Mouse (Mus musculus): ENCODE measurements around the gene Fam71f2.

The Fam71f2 gene

DNA sequence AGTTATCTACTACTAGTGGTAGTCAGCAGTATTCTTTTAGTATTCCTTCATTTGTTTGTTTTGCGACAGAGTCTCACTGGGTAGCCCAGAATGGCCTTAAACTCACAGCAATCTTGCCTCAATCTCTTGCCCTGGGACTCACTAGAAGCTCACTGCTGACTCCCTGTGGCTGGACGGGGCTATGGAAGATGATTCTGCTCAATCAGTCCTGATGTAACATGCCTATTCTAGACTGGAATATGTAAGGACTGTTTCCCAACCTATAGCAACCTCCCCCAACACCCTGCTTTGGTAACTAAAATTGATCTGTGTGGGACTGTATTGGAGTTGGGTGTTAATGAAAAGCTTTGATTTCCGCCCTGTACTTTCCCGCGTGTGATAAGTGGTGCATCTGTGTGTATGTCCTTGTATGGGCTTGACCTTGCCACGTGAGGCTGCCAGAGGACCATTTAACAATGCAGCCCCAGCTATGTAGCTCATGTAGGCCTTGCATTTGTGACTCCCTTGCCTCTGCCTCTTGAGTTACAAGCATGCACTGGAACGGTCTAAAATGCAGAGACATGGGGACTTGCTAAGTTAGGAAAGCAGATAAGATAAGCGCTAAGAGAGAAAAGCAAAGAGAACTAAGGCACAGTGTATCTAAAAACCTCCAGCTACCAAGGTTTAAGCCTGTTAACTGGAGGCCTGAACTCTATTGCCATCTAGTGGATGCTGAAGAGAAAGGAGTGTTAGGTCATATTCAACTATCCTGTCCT is 703 bp upstream of the Fam71f2 start:
- DNase-seq: peak; percentile 59

DNA sequence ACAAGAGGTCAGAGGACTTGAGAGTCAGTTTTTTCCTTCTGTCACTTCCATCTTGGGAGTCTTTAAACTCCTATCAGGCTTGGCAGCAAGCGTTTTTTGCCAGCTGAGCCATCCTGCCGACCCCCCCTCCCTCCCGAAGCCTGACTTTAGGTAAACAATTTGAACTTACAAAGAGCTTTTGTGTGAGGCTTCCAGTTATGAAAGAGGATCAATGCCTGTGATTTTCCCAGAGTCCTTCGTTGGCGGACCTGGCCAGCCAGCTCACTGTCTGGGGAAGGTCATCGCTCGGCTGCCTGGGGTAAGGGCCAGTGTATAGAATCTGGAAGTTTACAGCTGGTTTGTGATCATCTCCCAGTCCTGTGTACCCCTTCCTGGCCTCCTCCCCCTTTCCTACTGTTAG is 1.3 kb downstream of the Fam71f2 start:
- DNase-seq: no peak

DNA sequence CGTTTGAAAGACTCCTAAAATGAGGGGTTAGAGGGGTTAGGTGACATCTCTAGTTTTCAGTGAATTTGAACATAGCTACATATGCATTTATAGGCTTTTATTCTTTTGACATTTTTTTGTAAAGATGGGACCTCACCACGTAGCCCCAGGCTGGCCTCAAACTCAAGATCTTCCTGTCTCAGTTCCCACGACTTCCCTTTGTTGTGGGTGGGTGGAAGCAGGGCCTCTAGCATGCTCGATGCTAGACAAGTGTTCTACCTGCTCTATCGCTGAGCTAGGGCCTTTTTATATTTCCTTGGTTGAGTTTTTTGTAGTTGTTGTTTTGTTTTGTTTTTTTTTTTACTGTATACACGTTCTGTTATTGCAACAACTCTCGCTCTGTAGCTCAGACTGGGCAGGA is 7.5 kb downstream of the Fam71f2 start:
- no peak for DNase-seq

DNA sequence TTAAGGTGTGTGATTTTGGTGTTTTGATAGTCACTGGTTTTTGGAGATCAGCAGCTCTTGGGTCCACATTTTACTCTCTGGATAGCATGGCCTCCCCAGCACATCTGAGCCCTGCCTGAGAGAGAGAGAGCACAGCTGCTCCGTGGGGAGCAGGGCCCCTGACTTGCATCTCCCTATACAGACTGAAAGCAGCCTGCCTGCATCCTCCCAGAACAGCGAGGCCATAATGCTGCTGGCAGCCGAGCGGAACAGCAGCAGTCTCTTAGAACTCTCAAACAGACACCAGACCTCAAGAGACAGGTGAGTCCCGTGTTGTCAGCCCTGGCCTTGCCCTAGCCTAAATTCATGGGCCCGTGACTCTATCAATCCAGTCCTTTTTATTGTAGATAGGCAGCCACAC is 8.1 kb downstream of the Fam71f2 start:
- DNase-seq: no peak

DNA sequence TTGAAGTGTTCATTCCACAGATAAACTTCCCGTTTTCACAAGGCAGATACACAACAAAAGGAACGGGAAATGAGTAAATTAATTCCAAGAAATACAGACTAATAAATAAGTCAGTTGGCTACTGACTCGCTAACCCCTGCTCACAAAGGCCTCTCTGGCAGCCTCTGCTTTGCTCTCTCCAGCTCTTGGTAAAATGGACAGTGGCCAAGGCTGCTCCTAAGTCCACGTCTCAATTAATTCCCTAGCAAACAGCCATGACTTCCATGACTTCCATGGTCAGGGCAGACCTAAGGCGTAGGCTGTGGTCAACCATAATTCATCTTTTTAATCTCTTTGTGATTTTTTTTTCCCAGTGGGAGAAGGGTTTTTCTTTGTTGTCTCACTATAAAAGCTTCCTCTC is 8.6 kb downstream of the Fam71f2 start:
- peak; percentile 64 for DNase-seq

DNA sequence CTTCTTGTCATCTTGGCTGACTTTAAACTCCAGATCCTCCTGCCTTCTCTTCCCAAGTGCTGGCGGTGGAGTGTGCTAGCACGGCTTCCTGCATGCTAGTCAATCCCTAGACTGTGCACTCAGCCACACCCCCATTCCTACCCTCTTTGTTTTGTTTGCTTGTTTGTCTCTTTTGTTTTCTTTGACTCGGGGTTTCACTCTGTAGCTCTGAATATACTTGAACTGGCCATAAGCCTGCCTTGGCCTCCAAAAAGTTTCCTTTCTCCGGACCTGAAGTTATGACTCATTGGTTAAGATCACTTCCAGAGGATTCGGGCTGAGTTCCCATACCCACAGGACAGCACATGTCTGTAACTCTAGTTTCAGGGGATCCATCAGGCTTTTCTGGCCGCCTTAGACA is 9.3 kb downstream of the Fam71f2 start:
- DNase-seq: no peak

DNA sequence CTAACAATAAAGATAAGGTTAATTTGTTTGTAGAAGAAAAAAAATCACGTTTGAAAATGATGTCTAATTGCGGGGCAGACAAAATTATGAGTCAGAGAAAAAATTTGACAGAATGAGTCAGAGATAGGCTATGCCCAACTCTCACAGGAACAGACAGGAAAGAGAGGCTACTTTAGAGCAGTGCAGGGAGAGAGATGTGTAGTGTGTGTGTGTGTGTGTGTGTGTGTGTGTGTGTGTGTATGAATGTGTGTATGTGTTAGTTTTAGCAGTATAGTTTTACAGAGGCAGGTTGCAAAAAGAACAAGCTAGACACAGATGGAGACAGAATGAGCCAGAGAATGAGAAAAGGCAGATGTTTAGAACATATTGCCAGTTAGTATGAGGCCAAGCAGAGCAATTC is 19.7 kb downstream of the Fam71f2 start:
- DNase-seq: no peak

DNA sequence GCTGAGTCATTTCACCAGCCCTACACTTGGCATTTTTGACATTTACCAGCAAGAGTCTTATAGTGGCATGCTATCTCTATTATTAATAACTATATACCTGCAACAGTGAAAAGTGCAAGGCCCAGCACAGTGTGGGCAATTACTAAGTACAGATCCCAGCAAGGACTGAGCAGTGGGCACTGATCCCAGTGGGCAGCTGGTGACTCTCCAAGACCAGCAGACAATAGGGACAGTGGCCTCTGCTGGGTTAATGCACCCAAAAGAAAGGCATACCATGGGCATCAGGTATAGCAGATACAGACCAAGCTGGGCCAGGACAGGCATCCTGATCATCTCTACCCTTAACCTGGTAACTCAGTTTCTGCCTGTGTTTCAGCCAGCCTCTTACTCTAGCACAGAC is 23.9 kb downstream of the Fam71f2 start:
- no peak for DNase-seq

DNA sequence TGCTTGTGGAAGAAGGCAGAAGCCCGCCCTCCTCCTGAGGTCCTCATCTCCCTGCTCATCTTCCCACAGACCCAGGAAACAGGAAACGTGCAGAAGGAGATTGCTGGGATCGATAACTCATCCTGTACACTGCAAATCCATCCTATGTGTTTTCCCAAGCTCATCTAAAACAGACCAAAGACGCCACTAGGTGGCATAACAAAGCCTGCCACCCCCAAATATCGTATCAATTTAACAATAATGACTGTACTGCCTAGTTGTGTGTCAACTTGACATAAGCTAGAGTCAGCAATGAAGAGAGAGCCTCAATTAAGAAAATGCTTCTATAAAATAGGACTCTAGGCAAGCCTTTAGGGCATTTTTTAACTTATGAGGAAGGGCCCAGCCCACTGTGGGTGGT is 24.3 kb downstream of the Fam71f2 start:
- peak; percentile 6 for DNase-seq

DNA sequence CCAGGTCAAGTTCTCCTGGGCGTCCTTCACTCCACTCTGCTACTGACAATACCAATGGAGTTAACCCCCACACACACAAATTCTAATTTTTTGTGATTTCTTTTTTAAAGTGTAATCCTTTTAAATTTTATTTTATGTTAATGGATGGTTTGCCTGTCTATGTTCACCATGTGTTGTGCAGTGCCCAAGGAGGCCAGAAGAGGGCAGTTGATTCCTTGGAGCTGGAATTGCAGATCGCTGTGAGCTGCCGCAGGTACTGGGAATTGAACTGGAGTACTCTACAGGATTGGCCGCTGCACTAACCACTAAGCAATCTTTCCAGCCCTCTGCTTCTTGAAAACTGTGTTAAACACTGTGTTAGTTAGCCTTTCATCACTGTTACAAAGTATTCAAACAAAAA is 26.1 kb downstream of the Fam71f2 start:
- DNase-seq: no peak

DNA sequence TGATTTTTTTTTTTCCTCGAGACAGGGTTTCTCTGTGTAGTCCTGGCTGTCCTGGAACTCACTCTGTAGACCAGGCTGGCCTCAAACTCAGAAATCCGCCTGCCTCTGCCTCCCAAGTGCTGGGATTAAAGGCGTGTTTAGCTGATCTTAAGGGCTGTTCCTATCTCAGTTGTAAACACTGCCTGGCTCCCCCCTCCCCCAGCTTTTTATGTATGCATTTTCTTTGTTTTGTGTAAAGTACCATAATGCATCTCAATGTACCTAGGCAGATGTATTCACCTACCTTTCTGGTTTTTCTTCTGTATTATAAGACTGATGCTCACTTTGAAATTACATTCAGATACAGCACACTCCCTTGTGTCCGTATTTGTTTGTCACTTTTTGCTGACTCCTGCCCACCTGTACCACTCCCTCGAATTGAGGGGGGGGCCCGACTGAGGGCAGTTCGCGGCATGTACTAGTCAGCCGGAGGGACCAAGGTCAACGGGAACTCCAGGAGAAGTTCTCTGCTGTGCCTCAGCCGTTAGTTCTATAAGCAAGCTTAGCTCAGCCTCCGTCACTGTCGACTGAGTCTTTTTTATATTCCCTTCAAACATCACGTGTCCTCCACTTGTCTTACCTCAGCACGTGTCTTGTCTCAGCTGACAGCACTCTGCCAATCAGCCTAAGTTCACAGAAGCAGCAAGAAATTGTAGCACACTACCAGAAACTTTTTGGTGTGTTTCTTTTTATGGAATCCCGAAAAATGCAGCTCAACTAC is 29.6 kb downstream of the Fam71f2 start:
- DNase-seq: no peak

DNA sequence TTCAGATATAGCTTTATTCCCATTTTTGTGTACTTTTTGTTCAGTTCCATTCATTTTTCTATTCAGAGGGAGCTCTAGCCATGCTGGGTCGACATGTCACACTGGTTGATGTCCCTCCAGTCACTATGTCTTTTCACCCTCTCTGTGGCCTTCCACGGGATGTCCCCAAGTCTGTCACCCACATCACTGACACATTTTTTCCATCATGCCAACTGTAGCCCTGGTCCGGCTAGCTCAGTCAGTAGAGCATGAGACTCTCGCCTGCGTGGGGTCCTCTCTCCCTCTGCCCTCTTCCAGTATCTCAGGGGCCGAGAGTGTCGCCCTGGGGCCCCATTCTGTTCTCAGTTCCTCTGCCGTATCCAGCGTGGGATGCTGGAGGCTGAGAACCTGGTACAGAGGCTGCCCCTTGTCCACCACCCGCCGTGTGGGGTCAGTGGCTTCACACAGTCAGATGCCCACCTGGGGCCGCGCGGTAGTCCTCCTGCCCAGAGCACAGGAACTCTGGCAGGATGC is 34.4 kb downstream of the Fam71f2 start:
- no peak for DNase-seq

DNA sequence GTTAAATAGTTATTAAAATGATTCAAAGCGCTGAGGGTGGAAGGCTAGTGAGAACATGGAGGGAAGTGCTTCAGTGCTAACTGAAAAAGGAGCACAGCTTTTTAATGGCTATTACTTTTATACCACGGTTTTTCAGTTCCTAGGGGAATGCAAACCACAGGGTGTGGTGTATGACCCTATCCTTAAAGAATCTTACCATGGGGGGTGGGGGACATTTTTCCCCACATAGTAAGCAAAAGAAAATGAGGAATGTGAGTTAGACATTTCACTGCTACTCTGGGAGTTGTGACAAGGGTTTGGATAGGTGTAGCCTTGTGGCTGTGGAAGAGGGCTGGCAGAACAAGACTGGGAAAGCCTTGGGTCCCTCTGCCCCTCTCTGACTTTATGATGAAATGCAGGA is 37.9 kb downstream of the Fam71f2 start:
- no peak for DNase-seq

DNA sequence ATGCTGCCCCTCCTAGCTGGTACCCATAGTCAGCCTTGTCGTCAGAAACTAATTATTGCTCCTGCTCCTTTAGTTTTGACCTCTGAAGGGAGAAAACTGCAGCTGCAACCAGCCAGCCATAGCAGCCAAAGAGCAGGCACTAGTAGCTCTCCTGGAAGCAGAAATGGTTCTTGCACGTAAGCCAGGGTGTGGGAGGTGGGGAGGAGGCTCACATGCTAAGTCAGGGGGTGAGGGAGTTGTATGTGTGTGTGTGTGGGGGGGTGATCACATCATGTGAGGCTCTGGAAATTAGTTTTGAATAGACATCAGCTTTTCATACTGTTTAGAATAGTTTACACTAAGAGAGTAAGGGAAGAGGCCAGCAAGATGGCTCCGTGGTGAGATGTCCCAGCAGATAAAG is 38.5 kb downstream of the Fam71f2 start:
- peak; percentile 1 for DNase-seq

DNA sequence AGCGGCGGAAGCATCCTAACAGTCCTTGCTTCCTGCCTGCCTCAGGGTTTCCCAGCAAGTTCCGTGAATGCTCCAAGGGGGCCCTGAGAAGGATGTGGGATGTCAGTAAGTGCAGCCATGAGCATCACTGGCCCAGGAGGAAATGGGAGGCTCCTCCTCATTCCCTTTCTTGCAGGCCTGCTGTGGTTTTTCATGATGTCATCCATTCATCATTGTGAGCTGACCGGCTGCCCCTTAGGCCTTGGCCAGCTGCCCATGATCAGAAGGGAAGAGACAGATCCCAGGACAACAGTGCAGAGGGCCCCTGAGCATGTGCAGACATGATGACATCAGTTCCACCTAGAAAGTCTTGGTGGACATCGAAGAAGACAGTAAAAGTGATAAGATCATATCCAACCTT is 39.5 kb downstream of the Fam71f2 start, which contains the start of gene Fam71f1:
TSS of gene Fam71f1 (plus strand) at position 262 of the 400 bp plus-strand sequence.
- DNase-seq: peak; percentile 69

DNA sequence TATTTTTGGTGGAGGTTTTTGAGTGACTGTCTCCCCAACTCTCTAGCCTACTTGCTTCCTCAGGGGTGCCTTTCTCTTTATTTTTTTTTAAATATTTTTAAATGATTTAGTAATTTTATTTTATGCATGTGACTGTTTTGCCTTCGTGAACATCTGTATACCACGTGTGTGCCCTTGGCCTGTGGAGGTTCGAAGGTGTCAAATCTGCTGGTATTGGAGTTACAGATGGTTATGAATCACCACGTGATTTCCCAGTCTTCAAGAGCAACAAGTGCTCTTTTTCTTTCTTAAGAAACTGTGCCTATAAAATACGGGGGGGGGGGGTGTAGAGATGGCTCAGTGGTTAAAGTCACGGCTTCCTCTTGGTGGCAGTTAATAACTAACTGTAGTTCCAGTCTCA is 42.2 kb downstream of the Fam71f2 start:
- no peak for DNase-seq

DNA sequence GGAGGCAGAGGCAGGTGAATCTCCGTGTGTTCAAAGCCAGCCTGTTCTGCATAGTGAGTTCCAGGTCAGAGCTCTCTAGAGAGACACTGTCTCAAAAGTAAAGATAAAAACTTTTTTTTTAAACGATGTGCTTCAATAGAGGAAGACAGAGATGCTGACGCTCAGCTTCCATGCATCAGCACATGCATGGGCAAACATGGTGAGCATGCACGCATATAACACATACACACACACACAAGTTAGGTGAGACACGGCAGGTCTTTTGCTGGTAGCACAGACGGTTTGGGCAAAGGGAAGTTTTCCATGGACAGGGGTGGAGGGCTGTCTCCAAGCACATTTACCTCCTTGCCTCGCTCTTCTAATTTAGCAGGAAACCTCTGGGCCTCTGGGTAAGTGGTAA is 42.8 kb downstream of the Fam71f2 start:
- DNase-seq: no peak

DNA sequence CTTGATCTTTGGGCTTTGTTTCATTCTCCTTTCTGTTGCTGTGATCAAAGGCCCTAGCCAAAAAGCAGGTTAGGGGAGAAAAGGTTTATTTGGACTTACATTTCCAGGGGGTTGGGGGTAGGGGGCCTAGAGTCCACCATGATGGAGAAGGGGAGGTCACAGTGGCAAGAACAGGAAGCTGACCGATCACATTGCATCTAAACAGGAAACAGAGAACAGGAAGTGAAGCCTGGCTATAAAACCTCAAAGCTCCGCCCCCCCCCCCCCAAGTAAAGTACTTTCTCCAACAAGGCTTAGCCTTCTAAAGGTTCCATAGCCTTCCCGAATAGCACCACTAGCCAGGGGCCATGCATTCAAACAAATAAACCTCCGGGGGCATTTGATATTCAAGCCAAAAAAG is 43.3 kb downstream of the Fam71f2 start:
- no peak for DNase-seq

DNA sequence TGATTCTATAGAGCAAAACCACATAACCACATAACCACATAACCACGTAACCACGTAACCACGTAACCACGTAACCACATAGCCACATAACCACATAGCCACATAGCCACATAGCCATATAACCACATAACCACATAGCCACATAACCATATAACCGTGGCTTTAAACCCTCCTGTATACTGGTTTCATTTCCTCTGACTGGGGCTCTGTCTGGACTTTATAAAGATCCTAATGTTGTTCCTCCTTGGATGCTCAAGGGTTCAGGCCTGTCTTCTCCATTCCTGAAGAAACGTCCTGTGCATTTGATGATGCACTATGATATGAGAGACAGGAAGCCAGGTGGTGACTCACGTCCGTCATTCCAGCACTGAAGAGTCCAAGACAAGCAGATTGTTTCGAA is 47.6 kb downstream of the Fam71f2 start:
- DNase-seq: no peak

DNA sequence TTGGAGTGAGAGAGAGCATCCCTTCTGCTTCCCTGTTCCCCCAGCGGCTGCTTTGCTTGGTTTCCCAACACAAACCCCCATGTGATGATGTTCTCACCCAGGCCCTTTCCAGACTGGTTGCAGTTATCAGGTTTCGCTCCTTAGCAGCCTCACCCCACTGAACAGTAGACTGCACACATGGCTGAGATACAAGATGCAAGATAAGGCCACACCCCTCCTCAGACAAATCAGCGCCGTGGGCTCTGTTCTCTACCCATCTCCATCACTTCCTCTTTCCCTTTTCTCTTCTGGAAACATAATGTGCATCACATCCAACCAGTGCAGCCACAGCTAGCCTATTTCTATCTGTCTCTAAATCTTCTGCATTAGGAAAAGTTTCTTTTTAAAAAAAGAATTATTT is 50.1 kb downstream of the Fam71f2 start:
- DNase-seq: no peak
